In the genomic region with DNA sequence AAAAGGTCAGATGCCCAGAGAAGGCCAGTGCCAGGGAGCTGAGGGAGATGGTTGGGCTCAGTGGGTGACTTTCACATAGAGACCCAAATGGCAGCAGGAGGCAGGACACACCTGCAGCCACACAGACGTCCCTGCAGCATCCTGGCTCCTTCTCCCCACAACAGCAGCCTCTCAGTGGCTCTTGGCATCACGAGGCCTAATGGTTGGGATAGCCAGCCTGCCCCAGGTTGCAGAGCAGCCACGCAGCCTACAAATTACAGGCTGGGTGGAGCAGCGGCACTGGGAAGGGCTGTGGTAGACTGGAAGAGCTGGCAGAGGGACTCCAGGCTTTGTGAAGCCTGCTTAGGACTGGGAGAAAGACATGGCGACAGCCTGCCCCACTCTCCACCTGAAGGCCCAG, we compare ENCODE assay signal across 17 mouse cellular contexts.
"Had no signal": no experiment of that assay in that cellular context is flagged by ENCODE, and none has a peak within 500 bp of the region (broad histone marks: within the 10 kb centered on the region; RNA-seq: fewer than 3 reads in every experiment).

No protein-coding gene starts in this region.

- H3K4me2 ChIP-seq: lung, embryonic 15.5 days; midbrain, embryonic 12.5 days; midbrain, embryonic 15.5 days; neural tube, embryonic 12.5 days; stomach, embryonic 15.5 days had no signal

- H3K27ac ChIP-seq: lung, embryonic 15.5 days; macrophage; midbrain, embryonic 12.5 days; midbrain, embryonic 15.5 days; neural tube, embryonic 12.5 days; stomach, embryonic 15.5 days; stomach, postnatal 0 days had no signal

- H3K36me3 ChIP-seq: lung, embryonic 15.5 days; midbrain, embryonic 12.5 days; midbrain, embryonic 15.5 days; neural tube, embryonic 12.5 days; stomach, embryonic 15.5 days had no signal

- DNase-seq: liver, postnatal 0 days; lung, adult 2 months; lung, postnatal 14 days; lung, postnatal 36 days; right cerebral cortex, postnatal 14 days; thymus, adult 2 months; thymus, postnatal 25 days; thymus, postnatal 4 days had no signal

- H3K4me3 ChIP-seq: lung, embryonic 15.5 days; megakaryocyte, embryonic 14.5 days; midbrain, embryonic 12.5 days; midbrain, embryonic 15.5 days; neural tube, embryonic 12.5 days; stomach, embryonic 15.5 days had no signal

- H3K4me1 ChIP-seq: lung, embryonic 15.5 days; midbrain, embryonic 12.5 days; midbrain, embryonic 15.5 days; neural tube, embryonic 12.5 days; stomach, embryonic 15.5 days had no signal

- H3K9ac ChIP-seq: liver, postnatal 0 days; lung, embryonic 15.5 days; midbrain, embryonic 12.5 days; midbrain, embryonic 15.5 days; neural tube, embryonic 12.5 days; stomach, embryonic 15.5 days had no signal

- H3K9me3 ChIP-seq: lung, embryonic 15.5 days; megakaryocyte, embryonic 14.5 days; midbrain, embryonic 12.5 days; midbrain, embryonic 15.5 days; neural tube, embryonic 12.5 days; stomach, embryonic 15.5 days had no signal

- ATAC-seq: liver, postnatal 0 days; lung, postnatal 0 days; midbrain, embryonic 15.5 days had no signal

- H3K27me3 ChIP-seq: midbrain, embryonic 15.5 days; neural tube, embryonic 12.5 days had no signal
